ENCODE assay signal across 10 mouse cellular contexts in genomic region chr3:85015667-85016066, GRCm38 (mm10).
DNase-seq lines count a peak whose midpoint lies in the region; ATAC-seq and TF ChIP-seq lines count a peak whose summit lies in the region.
"Had no signal": no experiment of that assay in that cellular context is flagged by ENCODE, and none has a peak within 500 bp of the region (broad histone marks: within the 10 kb centered on the region; RNA-seq: fewer than 3 reads in every experiment).

No protein-coding gene starts in this region.

- no peaks in the 10 kb centered on the region for H3K27me3 ChIP-seq in hindbrain, embryonic 14.5 days (ENCODE audit: control insufficient read depth, insufficient read depth, low read length)
- no peaks in the 10 kb centered on the region for H3K27me3 ChIP-seq in hindbrain, embryonic 11.5 days (ENCODE audit: control insufficient read depth, insufficient read depth, low read length)
- H3K27me3 ChIP-seq: Patski had no signal

- no peaks in the 10 kb centered on the region for H3K4me1 ChIP-seq in hindbrain, embryonic 14.5 days (replicated peaks; ENCODE audit: control insufficient read depth, insufficient read depth, low read length)
- no peaks in the 10 kb centered on the region for H3K4me1 ChIP-seq in hindbrain, embryonic 11.5 days (replicated peaks; ENCODE audit: control insufficient read depth, insufficient read depth, low read length)
- H3K4me1 ChIP-seq in olfactory bulb, adult 2 months (ENCODE audit: control insufficient read depth, insufficient read depth, low read length) = peaks cover 11% of the 10 kb centered on the region

- no peak for TF ChIP-seq POLR2A in olfactory bulb, adult 2 months (IDR thresholded peaks at IDR 0.05; ENCODE audit: insufficient read depth, low read depth, low read length)

- DNase-seq in hindbrain, embryonic 14.5 days (ENCODE audit: low spot score) = no peak
- no peak for DNase-seq in hindbrain, embryonic 11.5 days (ENCODE audit: low spot score)
- DNase-seq in cerebellum, postnatal 36 days = peak; percentile 19 to 31
- DNase-seq in layer of hippocampus, adult 8-10 months (ENCODE audit: low spot score in 2 of 2) = peak; percentile 77 to 79
- no peak for DNase-seq in liver
- DNase-seq in spleen, adult 12 weeks (ENCODE audit: low spot score) = no peak
- DNase-seq in spleen, postnatal 36 days (ENCODE audit: low spot score in 2 of 2) = no peak

- WGBS in hindbrain, embryonic 14.5 days = 46% methylated on average over 9 of the region's 9 CpGs
- WGBS in hindbrain, embryonic 11.5 days = 71% methylated on average over 9 of the region's 9 CpGs
- 41% methylated on average over 9 of the region's 9 CpGs for WGBS in olfactory bulb, adult 2 months

- H3K4me2 ChIP-seq in hindbrain, embryonic 14.5 days (replicated peaks) = no peak overlapping the region
- H3K4me2 ChIP-seq in hindbrain, embryonic 11.5 days (replicated peaks; ENCODE audit: low read depth, low read length) = no peak overlapping the region

- no peak overlapping the region for H3K9ac ChIP-seq in hindbrain, embryonic 14.5 days
- no peak overlapping the region for H3K9ac ChIP-seq in hindbrain, embryonic 11.5 days (ENCODE audit: low read depth, low read length)

- no peak; the same call in 1 of the 2 replicates for ATAC-seq in hindbrain, embryonic 14.5 days (ENCODE audit: low FRiP score)
- no peak for ATAC-seq in hindbrain, embryonic 11.5 days (ENCODE audit: low FRiP score)
- ATAC-seq: Patski had no signal

- no peaks in the 10 kb centered on the region for H3K36me3 ChIP-seq in hindbrain, embryonic 14.5 days (replicated peaks; ENCODE audit: control insufficient read depth, insufficient read depth)
- no peaks in the 10 kb centered on the region for H3K36me3 ChIP-seq in hindbrain, embryonic 11.5 days (ENCODE audit: control insufficient read depth, insufficient read depth, low read length)

- H3K4me3 ChIP-seq in hindbrain, embryonic 14.5 days (replicated peaks; ENCODE audit: low read length) = no peak overlapping the region
- no peak overlapping the region for H3K4me3 ChIP-seq in hindbrain, embryonic 11.5 days (ENCODE audit: low read depth, low read length)
- H3K4me3 ChIP-seq in olfactory bulb, adult 2 months (ENCODE audit: insufficient read depth, low read depth, low read length) = no peak overlapping the region

- H3K9me3 ChIP-seq in hindbrain, embryonic 14.5 days (ENCODE audit: control insufficient read depth, low read length) = no peaks in the 10 kb centered on the region
- no peaks in the 10 kb centered on the region for H3K9me3 ChIP-seq in hindbrain, embryonic 11.5 days (ENCODE audit: control insufficient read depth, low read length)

- no peak for TF ChIP-seq CTCF in olfactory bulb, adult 2 months (IDR thresholded peaks at IDR 0.05; ENCODE audit: insufficient read depth, low read depth, low read length)

- peak overlapping the region; percentile 60; the same call in 1 of the 2 replicates for H3K27ac ChIP-seq in hindbrain, embryonic 14.5 days
- H3K27ac ChIP-seq in hindbrain, embryonic 11.5 days (ENCODE audit: low read depth, low read length) = no peak overlapping the region
- peak overlapping the region; percentile 47; the same call in 1 of the 2 replicates for H3K27ac ChIP-seq in olfactory bulb, adult 2 months (ENCODE audit: insufficient read depth, low read depth, low read length)
- H3K27ac ChIP-seq: macrophage had no signal

Comparison
In these comparisons a context has a peak if more than half of its experiments do, and no peak if none do; other contexts are left out.
1. DNase-seq: peak in cerebellum, postnatal 36 days (2 of 2) and layer of hippocampus, adult 8-10 months (2 of 2); none in hindbrain, embryonic 14.5 days (single experiment), hindbrain, embryonic 11.5 days (single experiment), liver (single experiment), spleen, adult 12 weeks (single experiment) and spleen, postnatal 36 days (0 of 2).